Mouse (Mus musculus) small intestine, adult 2 months (tissue): ENCODE measurements around the gene Adgrb3.

Experiments
- CTCF ChIP-seq: fragments of 200-500 bp; IDR thresholded peaks from 2 replicates; pipeline ENCODE4 v1.5.1; 2012; ENCODE audit warnings: low read depth, mild to moderate bottlenecking, control low read depth, inconsistent platforms, low read length, moderate library complexity, mixed read lengths; ENCODE audit not compliant: insufficient replicate concordance, insufficient read length; ENCODE audit errors: extremely low read depth
- POLR2A ChIP-seq: fragments of 200-500 bp; IDR thresholded peaks from 2 replicates; pipeline ENCODE4 v1.6.1; 2012; ENCODE audit warnings: low read depth, mild to moderate bottlenecking, control low read depth, inconsistent platforms, low read length, moderate library complexity

GRCm38 (mm10) chr1:25105367-25105766, 724.1 kb downstream of the Adgrb3 start:
- TF ChIP-seq CTCF: no peak
- no peak for TF ChIP-seq POLR2A
